Mouse (Mus musculus) olfactory bulb, adult 2 months (tissue): Measurements from ENCODE around the gene Ajuba. TPM values are rescaled to one million over a fixed set of nuclear protein-coding genes. Genes with fewer than 3 reads are reported as not detected.

Source experiments
- H3K27ac ChIP-seq: fragments of 200-500 bp; 2 replicates; pipeline ENCODE4 v1.5.1; 2012; ENCODE audit warnings: low read depth, low read length; ENCODE audit not compliant: insufficient read depth
- H3K4me1 ChIP-seq: fragments of 200-500 bp; 2 replicates; pipeline ENCODE4 v1.6.1; 2012; ENCODE audit warnings: low read length; ENCODE audit not compliant: control insufficient read depth, insufficient read depth
- H3K4me3 ChIP-seq: fragments of 200-500 bp; 2 replicates; pipeline ENCODE4 v1.5.1; 2012; ENCODE audit warnings: mild to moderate bottlenecking, low read depth, low read length, moderate library complexity; ENCODE audit not compliant: insufficient read depth
- CTCF ChIP-seq: fragments of 200-500 bp; IDR thresholded peaks from 2 replicates; pipeline ENCODE4 v1.5.1; 2012; ENCODE audit warnings: low read depth, mild to moderate bottlenecking, low read length, moderate library complexity; ENCODE audit not compliant: insufficient read depth
- POLR2A ChIP-seq: fragments of 200-500 bp; IDR thresholded peaks from 2 replicates; pipeline ENCODE4 v1.6.1; 2012; ENCODE audit warnings: mild to moderate bottlenecking, low read depth, low read length, moderate library complexity; ENCODE audit not compliant: insufficient read depth
- WGBS: fragments of 180-500 bp; shearing (Covaris S2); methylation state at CpG from one replicate; pipeline ENCODE4 v1.1.7; 2018; 5-methylcytosine and 5-hydroxymethylcytosine counted together
- polyA plus RNA-seq: library from polyadenylated mRNA; stranded (reverse); fragments of >200 nt; gene quantifications from 2 replicates; pipeline ENCODE4 v1.2.4, GENCODE M21; 2012; ENCODE audit warnings: low replicate concordance; ENCODE audit not compliant: missing spikeins, insufficient read depth, insufficient read length

The Ajuba gene
- polyA plus RNA-seq, 1 experiment: not detected

DNA sequence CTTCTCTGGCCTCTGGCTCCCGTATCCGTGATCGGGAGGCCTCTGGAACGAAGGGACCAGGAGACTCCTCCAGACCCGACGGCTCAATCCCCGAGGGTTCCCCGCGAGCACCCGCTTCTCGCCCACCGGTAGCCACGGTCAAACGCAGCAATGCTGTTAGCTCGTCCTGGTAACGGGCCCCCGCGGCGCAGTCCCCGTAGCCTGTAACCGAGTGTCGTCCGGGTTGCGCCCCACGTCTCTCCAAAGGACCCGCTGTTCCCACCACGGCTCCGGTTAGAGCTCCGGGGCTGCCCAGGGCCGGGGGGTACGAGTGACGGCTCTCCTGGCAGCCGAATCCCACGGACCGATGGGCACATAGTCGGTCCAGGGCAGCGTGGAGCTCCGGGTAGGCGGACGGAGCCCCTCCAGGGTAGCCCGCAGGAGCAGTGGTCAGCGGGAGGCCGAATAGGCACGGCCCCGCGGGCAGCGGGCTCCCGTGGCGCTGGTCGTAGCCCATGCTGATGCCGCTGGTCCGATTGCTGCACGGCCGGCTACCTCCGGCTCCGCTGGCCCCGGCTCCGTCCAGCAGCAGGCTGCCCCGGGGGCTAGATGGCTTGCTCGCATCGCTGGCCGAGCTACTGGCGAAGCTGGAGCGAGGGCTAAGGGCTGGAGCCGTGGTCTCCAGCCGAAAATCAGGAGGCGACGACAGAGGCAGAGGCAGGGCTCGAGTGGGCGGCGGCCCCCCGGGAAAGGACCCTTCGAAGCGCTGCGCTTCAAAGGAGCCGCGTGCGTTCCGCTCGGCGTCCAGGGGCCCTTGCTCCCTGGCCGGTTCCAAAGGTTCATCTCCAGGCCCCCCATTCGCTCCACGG is 893 bp downstream of the Ajuba start:
- H3K4me3 ChIP-seq: peak overlapping the region; percentile 51
- H3K4me1 ChIP-seq: peaks cover 21% of the 10 kb centered on the region
- H3K27ac ChIP-seq: no peak overlapping the region
- WGBS: under 1% methylated on average over 84 of the region's 84 CpGs
- TF ChIP-seq POLR2A: no peak
- TF ChIP-seq CTCF: no peak

DNA sequence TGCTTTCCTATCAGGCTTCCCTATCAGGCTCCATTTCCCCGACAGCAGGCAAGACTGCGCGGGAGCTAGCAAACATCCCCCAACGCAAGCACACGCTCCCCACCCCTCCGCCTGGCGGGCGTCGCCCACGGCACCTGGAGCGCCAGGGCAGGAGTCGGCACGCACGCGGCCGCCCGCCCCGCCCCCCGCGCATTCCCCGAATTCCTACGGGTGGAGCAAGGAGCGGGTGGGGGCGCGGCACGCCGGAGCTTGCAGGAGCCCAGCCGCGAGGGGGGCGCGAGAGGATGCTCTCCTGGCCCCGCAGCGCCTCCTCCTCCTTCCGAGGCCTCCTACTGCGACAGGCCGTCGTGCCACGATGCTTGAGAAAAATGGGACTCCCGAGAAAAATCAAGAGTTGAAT is 1.7 kb downstream of the Ajuba start:
- Histone ChIP-seq H3K4me1 (peaks cover 21% of the 10 kb centered on the region), H3K4me3 (peak overlapping the region; percentile 51), H3K27ac (no peak overlapping the region)
- TF ChIP-seq CTCF (no peak), POLR2A (no peak)
- 1% methylated on average over 39 of the region's 39 CpGs for WGBS

DNA sequence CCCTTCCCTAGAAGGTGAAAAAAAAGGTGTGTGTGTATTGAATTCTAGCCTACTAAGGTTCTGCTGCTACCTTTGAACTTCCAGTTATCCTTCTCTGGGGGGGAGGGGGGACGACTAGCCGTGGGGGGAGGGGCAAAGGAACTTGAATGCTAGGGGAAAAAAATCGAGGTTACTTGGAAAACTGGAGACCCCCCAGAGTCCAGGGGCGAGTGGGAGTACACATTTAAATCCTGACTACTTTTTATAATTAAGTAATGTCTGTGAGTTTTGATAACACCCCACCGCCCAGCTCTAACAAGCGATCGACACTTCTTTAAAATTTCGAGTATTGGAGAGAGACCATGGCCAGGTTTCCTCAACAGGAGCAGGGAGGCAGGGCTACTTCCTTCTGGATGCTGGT is 2.3 kb downstream of the Ajuba start:
- peaks cover 21% of the 10 kb centered on the region for H3K4me1 ChIP-seq
- TF ChIP-seq POLR2A: no peak
- no peak for TF ChIP-seq CTCF
- no peak overlapping the region for H3K27ac ChIP-seq
- no peak overlapping the region for H3K4me3 ChIP-seq
- 30% methylated on average over 8 of the region's 8 CpGs for WGBS

DNA sequence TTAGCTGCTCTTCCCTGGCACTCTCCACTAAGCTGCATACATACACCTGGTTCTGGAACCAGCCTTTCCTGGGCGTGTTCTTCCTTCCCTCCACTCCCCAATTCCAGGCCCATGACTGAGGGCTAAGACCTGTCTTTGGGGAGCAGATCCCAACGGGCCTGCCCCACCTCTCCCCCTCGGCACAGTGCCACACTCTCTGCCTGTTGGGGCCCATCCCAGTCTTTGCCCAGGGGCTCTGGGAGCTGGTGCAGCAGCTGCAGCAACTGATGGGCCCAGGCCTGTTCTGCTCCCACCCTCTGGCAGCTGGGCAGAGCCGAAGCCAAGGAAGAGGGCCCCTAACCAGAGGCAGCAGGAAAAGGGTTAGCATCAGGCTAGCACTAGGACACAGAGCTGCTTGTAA is 3.1 kb downstream of the Ajuba start:
- no peak for TF ChIP-seq CTCF
- TF ChIP-seq POLR2A: no peak
- Histone ChIP-seq H3K4me3 (no peak overlapping the region), H3K27ac (no peak overlapping the region), H3K4me1 (peaks cover 21% of the 10 kb centered on the region)
- WGBS: 54% methylated on average over 4 of the region's 4 CpGs

DNA sequence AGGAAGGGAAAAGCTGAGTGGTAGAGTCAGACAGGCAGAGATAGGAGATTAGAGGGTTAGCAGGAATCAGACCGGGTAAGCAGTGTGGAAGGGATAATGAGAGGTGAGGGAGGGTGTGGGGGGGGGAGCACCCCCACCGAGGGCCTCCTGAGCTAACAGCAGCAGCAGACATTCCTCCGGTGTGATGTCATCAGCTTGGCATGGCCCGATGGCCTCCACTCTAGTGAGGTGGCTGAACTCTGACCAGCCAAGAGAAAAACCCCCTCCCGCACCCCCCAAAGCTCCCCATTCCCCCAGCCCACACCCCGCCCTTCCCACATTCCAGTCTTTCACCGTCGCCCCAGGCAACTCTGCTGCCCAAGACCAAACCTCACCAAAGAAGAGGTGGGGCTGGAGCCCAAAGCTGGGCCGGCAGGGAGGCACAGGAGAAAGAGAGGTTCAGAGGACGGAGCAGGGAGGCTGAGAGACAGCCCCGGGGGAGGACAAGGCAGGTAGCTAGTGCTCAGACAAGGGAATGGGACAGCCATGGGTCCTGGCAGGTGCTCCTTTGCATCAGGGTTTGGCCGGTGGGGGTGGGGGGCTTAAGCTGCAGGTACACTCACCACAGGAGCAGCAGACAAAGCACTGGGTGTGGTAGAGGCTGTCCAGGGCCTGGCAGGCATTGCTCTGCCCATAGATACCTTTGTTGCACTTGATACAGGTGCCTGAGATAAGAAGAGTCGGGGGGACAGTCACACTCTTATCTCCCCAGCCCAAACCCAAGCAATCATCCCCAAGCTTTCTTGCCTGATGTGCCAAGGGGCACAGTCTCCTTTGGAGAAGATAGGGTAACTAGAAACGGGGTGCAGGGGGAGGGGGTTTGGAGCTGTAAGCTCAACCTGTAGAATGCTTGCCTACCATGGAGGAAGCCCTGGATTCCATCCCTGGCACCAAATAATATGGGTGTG is 4.3 kb downstream of the Ajuba start:
- TF ChIP-seq POLR2A: no peak
- no peak for TF ChIP-seq CTCF
- 34% methylated on average over 14 of the region's 14 CpGs for WGBS
- Histone ChIP-seq H3K27ac (no peak overlapping the region), H3K4me3 (no peak overlapping the region), H3K4me1 (peaks cover 21% of the 10 kb centered on the region)

DNA sequence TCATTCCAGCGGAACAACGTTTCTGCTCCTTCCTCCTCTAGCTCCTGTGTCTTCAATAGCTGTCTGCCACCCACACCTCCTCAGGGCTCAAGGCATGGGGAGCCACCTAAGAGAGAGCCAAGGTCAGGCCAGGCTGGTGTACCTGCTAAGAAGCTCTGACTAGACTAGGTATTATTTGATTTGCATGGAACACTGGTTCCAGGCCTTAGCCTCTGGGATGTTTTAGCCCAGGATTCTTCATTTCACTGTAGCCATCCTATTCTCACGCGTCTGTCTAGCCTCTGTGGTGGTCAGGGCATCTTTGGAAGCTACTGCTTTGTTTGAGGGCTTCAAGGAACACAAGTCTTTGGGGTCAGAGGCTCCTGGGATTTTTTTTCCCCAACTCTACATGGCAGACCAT is 5.2 kb downstream of the Ajuba start:
- Histone ChIP-seq H3K4me1 (peaks cover 19% of the 10 kb centered on the region), H3K4me3 (no peak overlapping the region), H3K27ac (no peak overlapping the region)
- WGBS: 63% methylated on average over 4 of the region's 4 CpGs
- TF ChIP-seq POLR2A (no peak), CTCF (no peak)

DNA sequence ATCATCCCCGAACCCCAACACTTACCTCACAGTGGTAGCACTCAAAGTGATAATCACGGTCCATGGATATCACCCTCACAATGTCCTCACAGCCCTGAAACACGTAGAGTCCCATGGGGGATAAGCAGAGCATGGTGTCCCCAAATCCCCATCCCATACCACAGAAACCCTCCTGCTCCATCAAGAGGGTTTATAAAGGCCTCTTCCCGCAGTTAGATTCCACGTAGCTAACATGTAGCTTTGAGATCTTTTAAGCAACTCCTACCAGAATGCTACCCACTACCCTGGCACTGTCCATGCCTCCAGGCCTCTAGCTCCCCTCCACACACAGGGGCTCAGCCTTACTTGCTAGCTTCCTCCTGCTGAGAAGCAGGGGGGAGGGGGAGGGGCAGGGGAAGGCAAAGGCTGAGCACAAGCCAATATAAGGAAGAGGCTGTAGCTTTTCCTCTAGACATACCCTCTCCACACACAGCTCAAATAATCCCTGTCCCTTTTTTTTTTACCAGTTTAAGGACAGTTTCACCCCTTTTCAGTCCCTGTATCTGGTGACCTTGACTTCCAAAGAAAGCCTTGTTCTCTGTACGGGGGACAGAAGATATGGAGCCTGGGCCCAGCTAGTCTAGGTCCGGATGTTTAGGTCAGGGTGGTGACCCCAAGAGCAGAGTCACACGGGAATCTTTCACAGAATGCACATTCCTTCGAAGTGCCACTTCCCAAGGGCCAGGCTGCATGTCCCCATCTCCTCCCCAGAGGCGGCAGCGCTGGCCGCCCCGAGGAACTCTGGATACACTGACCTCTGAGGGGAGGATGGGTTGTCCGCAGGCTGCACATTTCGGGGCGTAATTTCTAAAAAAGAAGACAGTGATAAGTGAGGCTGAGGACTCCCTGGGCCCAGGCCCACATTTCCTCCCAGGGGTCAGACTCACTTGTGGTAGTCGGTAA is 7.6 kb downstream of the Ajuba start:
- TF ChIP-seq CTCF (no peak), POLR2A (no peak)
- Histone ChIP-seq H3K27ac (no peak overlapping the region), H3K4me3 (no peak overlapping the region), H3K4me1 (peaks cover 7% of the 10 kb centered on the region; the same call in 1 of the 2 replicates)
- 76% methylated on average over 17 of the region's 17 CpGs for WGBS
